Mouse (Mus musculus) limb, embryonic 10.5 days (tissue): ENCODE data around the gene Gfra4. TPM values are rescaled to one million over a fixed set of nuclear protein-coding genes. Genes with fewer than 3 reads are reported as not detected.

Experiments used
- DNase-seq: peaks from one replicate; pipeline ENCODE4 v3.0.0-alpha.2; 2017; ENCODE audit warnings: low spot score
- H3K27ac ChIP-seq: fragments of 300-500 bp; sonication (generic); 2 replicates; pipeline ENCODE4 v1.5.1; 2016; ENCODE audit warnings: mild to moderate bottlenecking
- H3K27me3 ChIP-seq: fragments of 300-500 bp; sonication (generic); 2 replicates; pipeline ENCODE4 v1.6.1; 2016; ENCODE audit warnings: low read depth, mild to moderate bottlenecking; ENCODE audit not compliant: poor library complexity, severe bottlenecking
- H3K36me3 ChIP-seq: fragments of 300-500 bp; sonication (generic); 2 replicates; pipeline ENCODE4 v1.6.1; 2016; ENCODE audit warnings: mild to moderate bottlenecking, moderate library complexity
- H3K4me1 ChIP-seq: fragments of 300-500 bp; sonication (generic); 2 replicates; pipeline ENCODE4 v1.6.1; 2016
- H3K4me3 ChIP-seq: fragments of 300-500 bp; sonication (generic); 2 replicates; pipeline ENCODE4 v1.5.1; 2016; ENCODE audit warnings: mild to moderate bottlenecking, moderate library complexity
- H3K9me3 ChIP-seq: fragments of 300-500 bp; sonication (generic); replicated peaks from 2 replicates; pipeline ENCODE4 v1.6.1; 2016; ENCODE audit warnings: mild to moderate bottlenecking
- WGBS: fragments of 180-500 bp; shearing (Covaris S2); methylation state at CpG from one replicate; pipeline ENCODE4 v1.1.7; 2016; 5-methylcytosine and 5-hydroxymethylcytosine counted together
- polyA plus RNA-seq: library from polyadenylated mRNA; unstranded; fragments of >200 nt; fragmentation: Nextera tagmentation; extraction: Ambion mirVana; gene quantifications from 2 replicates; pipeline ENCODE4 v1.2.1, GENCODE M21; 2016

Gfra4 gene
- polyA plus RNA-seq, 1 experiment from 2014 or later = 10.1 TPM

GRCm38 (mm10) chr2:131059781-131060540 is 17.1 kb upstream of the Gfra4 start:
- H3K27me3 ChIP-seq = peaks cover 76% of the 10 kb centered on the region
- WGBS = 82% methylated on average over 9 of the region's 9 CpGs

GRCm38 (mm10) chr2:131059377-131059776 is 16.5 kb upstream of the Gfra4 start:
- H3K4me3 ChIP-seq = no peak overlapping the region
- H3K9me3 ChIP-seq = no peaks in the 10 kb centered on the region
- no peak for DNase-seq
- peaks cover 76% of the 10 kb centered on the region for H3K27me3 ChIP-seq
- no peaks in the 10 kb centered on the region for H3K36me3 ChIP-seq
- 93% methylated on average over 1 of the region's 1 CpGs for WGBS
- H3K4me1 ChIP-seq = peaks cover 57% of the 10 kb centered on the region
- H3K27ac ChIP-seq = peak overlapping the region; percentile 65; the same call in 1 of the 2 replicates

More at GRCm38 (mm10) chr2:131059781-131060540, 17.1 kb upstream of the Gfra4 start:
- H3K9me3 ChIP-seq = no peaks in the 10 kb centered on the region
- DNase-seq = no peak
- H3K36me3 ChIP-seq = no peaks in the 10 kb centered on the region
- H3K4me1 ChIP-seq = peaks cover 51% of the 10 kb centered on the region
- H3K4me3 ChIP-seq = no peak overlapping the region
- peak overlapping the region; percentile 65 for H3K27ac ChIP-seq

- 92% methylated on average over 8 of the region's 8 CpGs for WGBS
- DNase-seq = no peak
- H3K27ac ChIP-seq = no peak overlapping the region
- no peaks in the 10 kb centered on the region for H3K9me3 ChIP-seq
- H3K4me3 ChIP-seq = no peak overlapping the region
- H3K27me3 ChIP-seq = peaks cover 76% of the 10 kb centered on the region
- peaks cover 61% of the 10 kb centered on the region for H3K4me1 ChIP-seq
- no peaks in the 10 kb centered on the region for H3K36me3 ChIP-seq
Measured at GRCm38 (mm10) chr2:131058672-131059071, 15.8 kb upstream of the Gfra4 start.

- peak overlapping the region; percentile 49; the same call in 1 of the 2 replicates for H3K4me3 ChIP-seq
- peak; percentile 57 for DNase-seq
- peaks cover 55% of the 10 kb centered on the region for H3K4me1 ChIP-seq
- H3K27ac ChIP-seq = no peak overlapping the region
- 5% methylated on average over 10 of the region's 10 CpGs for WGBS
- H3K9me3 ChIP-seq = no peaks in the 10 kb centered on the region
- H3K36me3 ChIP-seq = no peaks in the 10 kb centered on the region
- H3K27me3 ChIP-seq = peaks cover 76% of the 10 kb centered on the region
Measured at GRCm38 (mm10) chr2:131056191-131056590, 13.3 kb upstream of the Gfra4 start.

- DNase-seq = peak; percentile 84
- H3K27ac ChIP-seq = no peak overlapping the region
- no peaks in the 10 kb centered on the region for H3K36me3 ChIP-seq
- H3K9me3 ChIP-seq = no peaks in the 10 kb centered on the region
- peak overlapping the region; percentile 49 for H3K4me3 ChIP-seq
- H3K4me1 ChIP-seq = peaks cover 50% of the 10 kb centered on the region
- WGBS = 3% methylated on average over 10 of the region's 10 CpGs
- peaks cover 79% of the 10 kb centered on the region for H3K27me3 ChIP-seq
Measured at GRCm38 (mm10) chr2:131055631-131056030, 12.7 kb upstream of the Gfra4 start.

GRCm38 (mm10) chr2:131054646-131055264 is 11.9 kb upstream of the Gfra4 start:
- Histone ChIP-seq H3K36me3 (no peaks in the 10 kb centered on the region), H3K4me3 (peak overlapping the region; percentile 49), H3K4me1 (peaks cover 41% of the 10 kb centered on the region), H3K9me3 (no peaks in the 10 kb centered on the region), H3K27me3 (peaks cover 86% of the 10 kb centered on the region), H3K27ac (no peak overlapping the region)
- no peak for DNase-seq
- 2% methylated on average over 21 of the region's 21 CpGs for WGBS

- Histone ChIP-seq H3K9me3 (no peaks in the 10 kb centered on the region), H3K27me3 (peaks cover 86% of the 10 kb centered on the region), H3K36me3 (no peaks in the 10 kb centered on the region), H3K4me3 (peak overlapping the region; percentile 49), H3K4me1 (peaks cover 39% of the 10 kb centered on the region), H3K27ac (peak overlapping the region; percentile 39)
- 2% methylated on average over 45 of the region's 45 CpGs for WGBS
- DNase-seq = peak; percentile 65
Measured at GRCm38 (mm10) chr2:131053851-131054645, 11.2 kb upstream of the Gfra4 start.

- H3K9me3 ChIP-seq = no peaks in the 10 kb centered on the region
- peaks cover 79% of the 10 kb centered on the region for H3K27me3 ChIP-seq
- H3K4me1 ChIP-seq = peaks cover 39% of the 10 kb centered on the region
- H3K36me3 ChIP-seq = no peaks in the 10 kb centered on the region
- no peak for DNase-seq
- WGBS = 53% methylated on average over 6 of the region's 6 CpGs
- no peak overlapping the region for H3K27ac ChIP-seq
- no peak overlapping the region for H3K4me3 ChIP-seq
Measured at GRCm38 (mm10) chr2:131052862-131053418, 10.1 kb upstream of the Gfra4 start.

- Histone ChIP-seq H3K36me3 (no peaks in the 10 kb centered on the region), H3K27me3 (peaks cover 70% of the 10 kb centered on the region), H3K9me3 (no peaks in the 10 kb centered on the region), H3K4me1 (peaks cover 39% of the 10 kb centered on the region), H3K27ac (no peak overlapping the region), H3K4me3 (no peak overlapping the region)
- no peak for DNase-seq
- 69% methylated on average over 5 of the region's 5 CpGs for WGBS
Measured at GRCm38 (mm10) chr2:131052043-131052442, 9.2 kb upstream of the Gfra4 start.

GRCm38 (mm10) chr2:131046025-131046424 is 3.1 kb upstream of the Gfra4 start:
- WGBS = 84% methylated on average over 2 of the region's 2 CpGs
- Histone ChIP-seq H3K27ac (no peak overlapping the region), H3K4me1 (peaks cover 12% of the 10 kb centered on the region), H3K27me3 (peaks cover 53% of the 10 kb centered on the region), H3K36me3 (no peaks in the 10 kb centered on the region), H3K4me3 (no peak overlapping the region), H3K9me3 (no peaks in the 10 kb centered on the region)
- no peak for DNase-seq

- DNase-seq = no peak
- WGBS = 86% methylated on average over 9 of the region's 9 CpGs
Measured at GRCm38 (mm10) chr2:131044989-131045720, 2.3 kb upstream of the Gfra4 start.

GRCm38 (mm10) chr2:131044354-131044852 is 1.5 kb upstream of the Gfra4 start:
- Histone ChIP-seq H3K4me3 (peak overlapping the region; percentile 31; the same call in 1 of the 2 replicates), H3K27me3 (peaks cover 59% of the 10 kb centered on the region)
- no peak for DNase-seq

More at GRCm38 (mm10) chr2:131044989-131045720, 2.3 kb upstream of the Gfra4 start:
- no peaks in the 10 kb centered on the region for H3K9me3 ChIP-seq
- H3K36me3 ChIP-seq = no peaks in the 10 kb centered on the region
- H3K27me3 ChIP-seq = peaks cover 53% of the 10 kb centered on the region
- peaks cover 16% of the 10 kb centered on the region for H3K4me1 ChIP-seq
- no peak overlapping the region for H3K27ac ChIP-seq
- H3K4me3 ChIP-seq = no peak overlapping the region

More at GRCm38 (mm10) chr2:131044354-131044852, 1.5 kb upstream of the Gfra4 start:
- H3K36me3 ChIP-seq = no peaks in the 10 kb centered on the region
- no peak overlapping the region for H3K27ac ChIP-seq
- no peaks in the 10 kb centered on the region for H3K9me3 ChIP-seq
- peaks cover 16% of the 10 kb centered on the region for H3K4me1 ChIP-seq
- 9% methylated on average over 7 of the region's 7 CpGs for WGBS
